Mouse (Mus musculus) heart, postnatal 0 days (tissue): ENCODE measurements at regions not wholly inside any gene's neighbourhood (a gene's known extent, or its start where the extent isn't known, plus 50 kb on each side); places are given as distances from the start of the nearest gene placed in this dataset.

ENCODE experiments used
- CTCF ChIP-seq: IDR thresholded peaks from 2 replicates; pipeline ENCODE4 v1.5.1; 2016; ENCODE audit warnings: antibody characterized with exemption, control low read depth, low read depth
- EP300 ChIP-seq: IDR thresholded peaks from 2 replicates; pipeline ENCODE4 v1.6.1; 2016; ENCODE audit warnings: antibody characterized with exemption, low read depth

GRCm38 (mm10) chr4:55707916-55708315, 175.7 kb upstream of the Klf4 start:
- TF ChIP-seq EP300 (no peak), CTCF (no peak)
